Mouse (Mus musculus) heart, embryonic 11.5 days (tissue): ENCODE data around the gene Flt3. TPM values are rescaled to one million over a fixed set of nuclear protein-coding genes. Genes with fewer than 3 reads are reported as not detected.
A peak's percentile ranks its signal among the peaks of the same experiment; 100 is the strongest.

ENCODE experiments used
- ATAC-seq: fragments of 200-750 bp; cut with Nextera tagmentation; replicated peaks from 2 replicates; pipeline ENCODE4 v1.8.0; 2017; ENCODE audit warnings: moderate library complexity; ENCODE audit not compliant: insufficient number of reproducible peaks, low FRiP score, low TSS enrichment
- H3K27ac ChIP-seq: fragments of 300-500 bp; sonication (generic); 2 replicates; pipeline ENCODE4 v1.5.1; 2014; ENCODE audit warnings: mild to moderate bottlenecking, low read depth, low read length
- H3K27me3 ChIP-seq: fragments of 300-500 bp; sonication (generic); 2 replicates; pipeline ENCODE4 v1.6.1; 2014; ENCODE audit warnings: mild to moderate bottlenecking, low read length, mixed read lengths; ENCODE audit not compliant: control insufficient read depth, insufficient read depth
- H3K36me3 ChIP-seq: fragments of 300-500 bp; sonication (generic); 2 replicates; pipeline ENCODE4 v1.6.1; 2014; ENCODE audit warnings: mild to moderate bottlenecking, low read length, moderate library complexity, mixed read lengths; ENCODE audit not compliant: control insufficient read depth, insufficient read depth
- H3K4me1 ChIP-seq: fragments of 300-500 bp; sonication (generic); 2 replicates; pipeline ENCODE4 v1.6.1; 2014; ENCODE audit warnings: low read length; ENCODE audit not compliant: control insufficient read depth, insufficient read depth
- H3K4me2 ChIP-seq: fragments of 300-500 bp; sonication (generic); 2 replicates; pipeline ENCODE4 v1.6.1; 2014; ENCODE audit warnings: mild to moderate bottlenecking, moderate library complexity
- H3K4me3 ChIP-seq: fragments of 300-500 bp; sonication (generic); 2 replicates; pipeline ENCODE4 v1.5.1; 2014; ENCODE audit warnings: low read depth, low read length
- H3K9ac ChIP-seq: fragments of 300-500 bp; sonication (generic); 2 replicates; pipeline ENCODE4 v1.6.1; 2014; ENCODE audit warnings: mild to moderate bottlenecking, low read depth, low read length, moderate library complexity
- H3K9me3 ChIP-seq: fragments of 300-500 bp; sonication (generic); replicated peaks from 2 replicates; pipeline ENCODE4 v1.6.1; 2016; ENCODE audit warnings: low read length; ENCODE audit not compliant: control insufficient read depth
- whole genome bisulfite sequencing: fragments of 180-500 bp; shearing (Covaris S2); extraction: QIAGEN DNeasy Blood & Tissue Kit; methylation state at CpG from one replicate; pipeline ENCODE4 v1.1.7; 2014; ENCODE audit not compliant: insufficient replicate concordance; 5-methylcytosine and 5-hydroxymethylcytosine counted together
- polyA plus RNA-seq: library from polyadenylated mRNA; unstranded; fragments of >200 nt; fragmentation: Nextera tagmentation; extraction: Ambion mirVana; gene quantifications from 2 replicates; pipeline ENCODE4 v1.2.1, GENCODE M21; 2014

Gene Flt3
- polyA plus RNA-seq, 1 experiment from 2014 or later: 0.10 TPM

DNA sequence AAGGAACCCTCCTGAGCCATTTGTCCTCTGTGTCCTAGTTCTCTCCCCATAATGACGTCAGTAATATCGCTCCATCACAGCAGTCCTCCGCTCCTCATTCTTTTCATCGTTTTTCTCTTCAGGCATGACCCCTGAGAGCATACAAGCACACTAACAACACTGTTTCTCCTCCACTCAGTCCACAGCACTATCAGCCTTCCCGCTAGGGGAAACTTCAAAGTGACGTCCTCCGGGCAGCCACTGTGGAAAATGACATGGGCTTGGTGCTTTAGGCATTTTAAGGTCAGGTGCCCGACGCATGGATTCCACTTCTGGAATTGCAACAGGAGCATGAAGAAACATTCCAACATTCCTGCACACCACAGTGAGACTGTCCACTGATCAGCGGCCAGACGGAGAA is 735 bp upstream of the Flt3 start:
- Histone ChIP-seq H3K36me3 (no peaks in the 10 kb centered on the region), H3K4me1 (peaks cover 6% of the 10 kb centered on the region), H3K4me3 (peak overlapping the region; percentile 48; the same call in 1 of the 2 replicates), H3K27ac (no peak overlapping the region), H3K9me3 (no peaks in the 10 kb centered on the region), H3K4me2 (peak overlapping the region; percentile 84), H3K27me3 (peaks cover 49% of the 10 kb centered on the region), H3K9ac (no peak overlapping the region)
- 25% methylated on average over 11 of the region's 11 CpGs for WGBS
- ATAC-seq: no peak

DNA sequence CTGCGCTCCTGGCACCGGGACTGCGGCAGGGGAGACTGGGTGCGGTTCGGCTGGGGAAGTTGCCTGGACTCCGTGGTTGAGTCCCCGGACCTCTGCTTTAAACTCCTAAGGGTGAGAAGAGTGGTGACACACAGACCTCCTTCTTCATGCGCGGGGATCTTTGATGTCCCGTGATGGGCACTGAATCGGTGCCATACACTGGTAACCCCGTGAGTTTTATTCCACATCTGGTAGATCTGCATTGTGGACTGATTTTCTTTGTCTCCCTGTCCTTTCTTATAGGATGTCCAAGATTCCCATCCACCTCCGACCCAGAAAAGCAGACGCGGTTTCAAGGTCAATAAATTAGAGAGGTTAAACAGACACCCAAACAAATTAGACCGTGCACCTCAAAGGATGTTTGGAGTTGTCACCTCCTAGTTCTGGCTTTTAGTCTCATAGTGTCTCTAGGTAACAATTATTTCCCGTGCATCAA is 253 bp upstream of the Flt3 start:
- ATAC-seq: no peak
- Histone ChIP-seq H3K9ac (peak overlapping the region; percentile 10; the same call in 1 of the 2 replicates), H3K27me3 (peaks cover 49% of the 10 kb centered on the region), H3K4me2 (peak overlapping the region; percentile 84), H3K9me3 (no peaks in the 10 kb centered on the region), H3K4me3 (peak overlapping the region; percentile 48), H3K27ac (no peak overlapping the region), H3K4me1 (peaks cover 6% of the 10 kb centered on the region), H3K36me3 (no peaks in the 10 kb centered on the region)
- 5% methylated on average over 17 of the region's 17 CpGs for WGBS

DNA sequence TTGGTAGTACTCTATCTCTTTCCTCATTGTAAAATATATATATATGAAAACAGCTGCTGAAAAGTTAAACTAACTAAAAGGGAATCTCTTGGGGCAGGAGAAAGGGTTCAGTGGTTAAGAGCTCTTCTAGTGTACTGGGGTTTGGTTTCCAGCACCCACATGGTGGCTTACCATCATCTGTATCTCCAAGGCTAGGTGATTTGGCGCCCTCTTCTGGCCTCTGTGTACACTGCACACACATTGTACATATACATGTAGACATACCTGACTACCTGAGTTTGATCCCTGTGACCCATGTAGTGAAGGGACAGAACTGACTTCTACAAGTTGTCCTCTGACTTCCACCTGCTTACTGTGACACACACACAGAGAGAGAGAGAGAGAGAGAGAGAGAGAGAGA is 5.2 kb downstream of the Flt3 start:
- Histone ChIP-seq H3K27me3 (peaks cover 26% of the 10 kb centered on the region), H3K9me3 (no peaks in the 10 kb centered on the region), H3K4me1 (no peaks in the 10 kb centered on the region), H3K36me3 (no peaks in the 10 kb centered on the region), H3K27ac (no peak overlapping the region), H3K9ac (no peak overlapping the region), H3K4me2 (no peak overlapping the region), H3K4me3 (no peak overlapping the region)
- ATAC-seq: no peak
- 21% methylated on average over 1 of the region's 1 CpGs for WGBS

DNA sequence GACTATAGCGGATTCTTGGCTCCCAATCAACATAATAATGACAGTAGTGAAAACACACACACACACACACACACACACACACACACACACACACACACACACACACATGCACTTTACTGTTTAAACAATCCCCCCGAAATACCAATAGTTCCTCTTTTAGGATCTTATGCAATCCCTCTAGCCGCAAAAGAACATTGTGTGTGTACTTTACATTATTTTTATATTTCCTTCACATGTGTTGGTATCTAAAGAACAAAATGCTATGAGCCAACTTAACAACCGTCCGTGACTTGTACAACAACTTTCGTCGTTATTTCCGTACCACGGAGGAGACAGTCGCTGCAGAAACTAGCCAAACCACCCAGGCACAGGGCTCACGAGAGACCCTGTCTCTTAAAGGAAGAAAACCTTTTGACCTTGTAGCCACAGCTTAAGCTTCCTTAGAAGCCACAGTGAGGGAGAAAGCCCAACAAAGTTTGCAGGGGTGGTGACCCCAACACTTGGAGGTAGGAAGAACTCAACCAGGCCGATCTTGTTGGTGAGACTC is 7.5 kb downstream of the Flt3 start:
- peaks cover 3% of the 10 kb centered on the region; the same call in 1 of the 2 replicates for H3K27me3 ChIP-seq
- no peak overlapping the region for H3K27ac ChIP-seq
- no peak for ATAC-seq
- WGBS: 78% methylated on average over 12 of the region's 12 CpGs
- H3K36me3 ChIP-seq: no peaks in the 10 kb centered on the region
- H3K9ac ChIP-seq: no peak overlapping the region
- no peaks in the 10 kb centered on the region for H3K9me3 ChIP-seq
- no peak overlapping the region for H3K4me3 ChIP-seq
- no peaks in the 10 kb centered on the region for H3K4me1 ChIP-seq
- no peak overlapping the region for H3K4me2 ChIP-seq

DNA sequence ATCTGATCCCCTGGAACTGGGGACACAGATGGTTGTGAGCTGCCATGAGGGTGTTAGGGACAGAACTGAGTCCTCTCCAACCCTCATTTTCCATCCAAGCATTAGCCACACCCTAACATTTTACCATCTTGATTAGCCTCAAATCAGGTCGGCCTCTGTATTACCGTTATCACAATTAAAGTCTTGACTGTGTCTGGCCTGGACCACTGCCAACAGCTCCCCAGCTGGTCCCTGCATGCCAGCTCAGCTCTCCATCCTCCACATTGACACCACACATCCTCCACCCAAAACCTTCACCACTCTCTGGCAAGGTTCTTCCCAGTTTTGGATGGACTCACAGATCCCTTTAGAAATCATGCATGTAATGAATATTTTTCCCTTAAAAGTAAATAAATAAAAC is 9.5 kb downstream of the Flt3 start:
- Histone ChIP-seq H3K9ac (no peak overlapping the region), H3K4me2 (no peak overlapping the region), H3K27ac (no peak overlapping the region), H3K27me3 (no peaks in the 10 kb centered on the region; the same call in 1 of the 2 replicates), H3K4me1 (no peaks in the 10 kb centered on the region), H3K36me3 (no peaks in the 10 kb centered on the region), H3K4me3 (no peak overlapping the region), H3K9me3 (no peaks in the 10 kb centered on the region)
- ATAC-seq: no peak
- 74% methylated on average over 2 of the region's 2 CpGs for WGBS

DNA sequence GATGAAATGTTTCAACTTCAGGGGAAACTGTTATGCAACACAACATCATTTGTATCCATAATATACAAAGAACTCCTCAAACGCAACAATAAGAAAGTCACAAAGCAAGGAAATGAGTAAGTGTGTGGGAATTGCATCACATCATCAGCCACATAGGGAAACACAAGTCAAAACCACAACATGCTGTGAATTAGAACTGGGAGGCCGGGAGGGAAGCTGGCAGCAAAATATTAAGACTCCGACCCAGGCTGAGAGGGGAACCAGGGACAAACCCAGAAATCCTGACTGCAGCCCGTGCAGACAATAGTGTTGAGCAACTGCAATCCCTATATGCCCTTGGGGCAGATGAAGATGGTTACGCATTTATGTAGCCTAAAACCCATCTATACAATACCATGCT is 11.2 kb downstream of the Flt3 start:
- H3K27ac ChIP-seq: no peak overlapping the region
- no peaks in the 10 kb centered on the region for H3K9me3 ChIP-seq
- H3K4me1 ChIP-seq: no peaks in the 10 kb centered on the region
- no peaks in the 10 kb centered on the region; the same call in 1 of the 2 replicates for H3K27me3 ChIP-seq
- H3K36me3 ChIP-seq: no peaks in the 10 kb centered on the region
- H3K4me3 ChIP-seq: no peak overlapping the region
- whole genome bisulfite sequencing: 73% methylated on average over 5 of the region's 5 CpGs
- ATAC-seq: no peak
- no peak overlapping the region for H3K9ac ChIP-seq
- no peak overlapping the region for H3K4me2 ChIP-seq

DNA sequence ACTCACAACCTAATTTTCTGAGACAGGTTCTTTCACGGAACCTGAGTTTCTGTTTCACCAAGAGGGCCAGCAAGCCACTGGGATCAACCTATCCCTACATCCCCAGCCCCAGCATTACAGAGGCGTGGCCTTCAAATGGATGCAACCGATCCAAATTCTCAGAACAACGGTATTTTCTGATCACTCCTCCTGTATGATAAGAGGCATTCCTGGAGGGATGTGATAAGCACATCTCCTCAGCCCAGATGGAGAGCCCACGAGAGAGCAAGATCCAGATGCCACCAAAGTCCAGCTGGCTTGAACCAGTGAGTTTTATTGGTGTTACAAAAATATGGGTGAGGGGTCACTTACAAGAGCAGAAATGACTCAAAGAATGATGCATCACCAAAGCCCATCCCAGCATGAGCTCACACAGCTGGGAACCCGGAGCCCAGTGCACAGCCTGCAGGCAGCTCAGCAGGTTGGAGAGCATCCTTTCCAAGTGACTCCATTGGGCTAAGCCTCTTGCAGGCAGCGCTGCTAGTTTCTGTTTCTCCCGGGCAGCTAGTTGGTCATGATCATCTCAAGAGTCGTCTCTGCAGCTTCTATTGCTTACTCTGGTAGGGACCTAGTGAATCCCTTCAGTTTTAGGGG is 11.8 kb downstream of the Flt3 start:
- no peak for ATAC-seq
- Histone ChIP-seq H3K4me2 (no peak overlapping the region), H3K36me3 (no peaks in the 10 kb centered on the region), H3K4me1 (no peaks in the 10 kb centered on the region), H3K27me3 (no peaks in the 10 kb centered on the region; the same call in 1 of the 2 replicates), H3K27ac (no peak overlapping the region), H3K9me3 (no peaks in the 10 kb centered on the region), H3K9ac (no peak overlapping the region), H3K4me3 (no peak overlapping the region)
- 58% methylated on average over 9 of the region's 9 CpGs for WGBS

DNA sequence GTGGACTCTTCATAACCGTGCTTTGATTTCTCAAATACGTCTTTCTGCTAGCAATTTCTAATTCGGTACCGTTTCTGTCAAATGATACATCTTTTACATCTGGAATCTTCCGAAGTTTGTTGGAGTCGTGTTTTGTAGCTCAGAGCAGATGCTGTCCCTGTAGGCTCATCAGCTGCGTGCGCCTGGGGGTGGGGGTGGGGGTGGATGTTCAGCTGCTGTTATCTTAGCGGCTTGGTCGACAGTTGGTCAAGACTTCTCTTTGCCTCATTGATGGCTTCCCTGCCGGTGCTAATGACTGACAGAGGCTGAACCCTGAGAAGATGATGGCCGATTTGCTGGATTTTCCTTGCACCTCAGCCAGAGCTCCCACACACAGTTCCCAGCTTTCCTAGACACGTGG is 13.4 kb downstream of the Flt3 start:
- 71% methylated on average over 13 of the region's 13 CpGs for WGBS
- Histone ChIP-seq H3K4me2 (no peak overlapping the region), H3K27me3 (no peaks in the 10 kb centered on the region; the same call in 1 of the 2 replicates), H3K27ac (no peak overlapping the region), H3K4me1 (no peaks in the 10 kb centered on the region), H3K4me3 (no peak overlapping the region), H3K36me3 (no peaks in the 10 kb centered on the region), H3K9ac (no peak overlapping the region), H3K9me3 (no peaks in the 10 kb centered on the region)
- ATAC-seq: no peak

DNA sequence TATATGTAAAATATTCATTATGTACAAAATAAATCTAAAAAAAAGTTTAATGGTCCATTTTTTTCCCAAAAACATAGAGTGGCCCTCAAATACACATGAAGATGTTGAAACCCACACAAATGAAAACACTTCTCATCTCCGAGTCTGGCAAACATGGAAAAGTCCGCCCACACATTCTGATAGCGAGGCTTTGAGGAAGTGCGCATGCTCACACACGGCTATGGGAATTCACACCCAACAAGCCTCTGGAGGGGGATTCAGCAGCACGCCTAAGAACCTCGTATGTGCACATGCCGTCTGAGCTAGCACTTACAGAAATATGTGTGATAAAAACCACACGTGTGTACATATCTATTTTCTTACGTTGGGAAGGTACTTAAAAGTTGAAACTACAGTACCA is 18.9 kb downstream of the Flt3 start:
- H3K36me3 ChIP-seq: no peaks in the 10 kb centered on the region
- H3K4me3 ChIP-seq: no peak overlapping the region
- no peak for ATAC-seq
- no peaks in the 10 kb centered on the region for H3K9me3 ChIP-seq
- no peak overlapping the region for H3K9ac ChIP-seq
- H3K4me2 ChIP-seq: no peak overlapping the region
- no peaks in the 10 kb centered on the region for H3K4me1 ChIP-seq
- WGBS: 72% methylated on average over 10 of the region's 10 CpGs
- no peak overlapping the region for H3K27ac ChIP-seq
- no peaks in the 10 kb centered on the region for H3K27me3 ChIP-seq
